Mouse (Mus musculus) stomach, postnatal 0 days (tissue): ENCODE results near the gene Dusp12.

Source experiments
- CTCF ChIP-seq: IDR thresholded peaks from 2 replicates; pipeline ENCODE4 v1.5.1; 2016; ENCODE audit warnings: antibody characterized with exemption, low read depth, mild to moderate bottlenecking, moderate library complexity
- EP300 ChIP-seq: optimal IDR thresholded peaks from 2 replicates; pipeline ENCODE3; 2016; ENCODE audit warnings: antibody characterized with exemption

DNA sequence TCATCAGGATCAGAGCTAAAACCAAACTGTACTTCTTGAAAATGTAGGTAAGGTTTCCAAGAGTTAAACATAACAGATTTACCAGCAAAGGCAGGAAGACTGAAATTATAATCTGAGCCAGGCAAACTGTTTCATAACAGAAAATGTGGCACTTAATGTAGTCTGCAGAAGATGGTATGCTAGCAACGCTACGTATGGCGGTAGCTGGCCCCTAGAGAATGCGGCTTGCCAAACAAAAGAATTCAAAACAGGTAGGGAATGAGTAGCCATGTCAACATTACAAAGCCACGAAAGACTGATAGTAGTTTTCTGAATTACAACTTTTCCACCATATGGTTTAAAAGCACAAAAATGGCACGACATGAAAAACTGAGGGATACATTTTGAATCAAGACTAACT is 56.0 kb downstream of the Dusp12 start:
- TF ChIP-seq CTCF (no peak), EP300 (no peak)
